Mouse (Mus musculus) gastrocnemius, postnatal 36 days (tissue): ENCODE measurements around the gene Mttp. TPM values are rescaled to one million over a fixed set of nuclear protein-coding genes. Genes with fewer than 3 reads are reported as not detected.
"Not testable (repeated sequence)": the region's sequence is repeated elsewhere in the genome, so short reads cannot be mapped to it uniquely, and the experiment has no call there.

Source experiments
- DNase-seq, 2 experiments: peaks; one replicate each; pipeline ENCODE4 v3.0.0; 2022
- intact Hi-C: fragments of 180-260 bp; cut with DNase I; formaldehyde crosslinking; loops from one replicate; pipeline ENCODE4 v1.15.1; 2025
- total RNA-seq, 2 experiments: library from RNA; stranded (reverse); gene quantifications; 2 replicates each; pipeline ENCODE4 v1.2.3; 2021

Gene Mttp
- total RNA-seq, 2 experiments from 2014 or later = 1.2 to 1.5 TPM

DNA sequence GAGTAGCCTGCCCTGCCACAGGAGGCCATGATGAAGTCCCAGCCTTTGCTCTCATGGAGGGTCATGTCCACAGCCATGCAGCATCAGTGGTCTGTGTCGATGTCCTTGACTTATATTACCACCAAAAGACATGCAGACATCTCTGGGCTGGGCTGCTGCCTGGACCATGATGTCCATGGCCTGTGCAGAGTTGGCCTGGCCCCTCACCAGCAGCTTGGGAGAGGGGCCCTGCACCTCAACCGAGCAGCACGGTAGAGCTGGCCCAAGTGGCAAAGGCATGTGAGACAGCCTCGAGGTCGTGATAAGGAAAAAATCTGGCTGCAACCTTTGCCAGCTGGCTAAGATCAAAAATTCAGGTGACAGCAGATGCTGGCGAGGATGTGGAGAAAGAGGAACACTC, 5.1 kb downstream of the Mttp start:
- intact Hi-C loops = no loop called here
- no peak for DNase-seq

DNA sequence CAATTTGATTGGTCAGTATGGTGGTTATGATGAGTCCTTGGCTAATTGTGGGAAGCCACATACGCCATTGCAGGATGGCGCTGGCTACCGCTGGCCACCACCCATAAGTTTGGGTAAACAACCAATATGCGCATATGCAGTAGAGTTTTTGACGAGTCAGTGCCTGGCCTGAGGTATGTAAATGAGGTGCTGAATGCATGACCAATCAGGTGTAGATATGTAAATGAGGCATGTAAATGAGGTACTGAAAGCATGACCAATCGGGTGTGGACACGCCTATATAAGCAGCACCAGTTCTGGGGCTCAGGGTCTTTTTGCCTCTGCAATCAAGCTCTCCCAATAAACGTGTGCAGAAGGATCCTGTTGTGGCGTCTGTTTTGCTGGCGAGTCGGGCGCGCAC, 6.6 kb downstream of the Mttp start:
- intact Hi-C loops, DNase-seq: not testable (repeated sequence)

DNA sequence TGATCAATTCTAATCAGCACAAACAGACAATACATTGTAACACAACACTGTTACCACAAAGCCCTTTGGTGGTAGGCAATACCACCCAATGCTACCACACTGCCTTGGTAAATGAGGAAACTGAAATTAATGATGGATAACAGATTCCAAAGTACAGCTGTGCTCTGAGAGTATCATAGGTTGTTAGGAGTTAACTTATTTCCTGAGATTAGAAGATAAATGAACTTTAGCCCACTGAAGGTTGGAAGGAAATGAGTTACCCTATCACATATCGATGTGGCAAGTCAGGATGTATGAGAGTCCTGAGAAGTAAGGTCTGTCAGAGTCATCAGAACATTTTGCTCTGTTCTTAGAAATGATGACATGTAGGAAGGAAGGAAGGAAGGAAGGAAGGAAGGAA, 10.2 kb downstream of the Mttp start:
- intact Hi-C loops = loop anchor here (5.0 kb wide), 1 partner anchor 47 kb away; no protein-coding TSS in a partner anchor
- no peak for DNase-seq

DNA sequence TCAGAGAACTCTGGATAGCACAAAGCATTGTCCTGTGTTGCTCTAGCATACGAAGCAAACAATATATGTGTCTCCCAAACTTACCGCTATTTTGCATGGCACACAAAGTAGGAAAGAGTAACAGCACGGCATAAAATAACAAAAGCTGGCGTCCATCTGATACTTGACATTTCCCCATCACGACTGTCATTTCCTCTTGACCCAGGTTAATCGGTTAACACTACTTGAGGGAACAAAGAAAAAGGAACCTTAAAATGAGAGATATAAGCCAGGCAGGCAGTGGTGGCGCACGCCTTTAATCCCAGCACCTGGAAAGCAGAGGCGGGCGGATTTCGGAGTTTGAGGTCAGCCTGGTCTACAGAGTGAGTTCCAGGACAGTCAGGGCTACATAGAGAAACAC, 10.9 kb downstream of the Mttp start:
- DNase-seq = no peak
- intact Hi-C loops = loop anchor here (5.0 kb wide), 1 partner anchor 47 kb away; no protein-coding TSS in a partner anchor

DNA sequence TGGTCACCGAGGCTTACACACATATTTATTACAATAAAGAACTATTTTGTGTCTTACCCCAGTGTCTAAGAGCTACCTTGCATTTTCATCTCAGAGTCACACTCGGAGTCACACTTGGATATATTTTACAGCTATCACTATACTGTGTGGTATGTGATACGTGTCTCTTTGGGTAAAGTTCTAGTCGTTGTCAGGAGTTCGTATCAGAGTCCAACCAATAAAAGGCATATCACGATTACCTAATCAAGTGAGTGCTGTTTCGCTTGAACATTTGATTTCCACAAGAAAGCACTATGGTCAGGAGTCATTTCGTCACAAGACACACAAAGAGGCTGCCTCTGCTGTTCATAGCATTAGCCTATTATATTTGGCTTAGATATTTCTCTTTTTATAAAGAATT, 11.3 kb downstream of the Mttp start:
- intact Hi-C loops = loop anchor here (5.0 kb wide), 1 partner anchor 46 kb away; no protein-coding TSS in a partner anchor

DNA sequence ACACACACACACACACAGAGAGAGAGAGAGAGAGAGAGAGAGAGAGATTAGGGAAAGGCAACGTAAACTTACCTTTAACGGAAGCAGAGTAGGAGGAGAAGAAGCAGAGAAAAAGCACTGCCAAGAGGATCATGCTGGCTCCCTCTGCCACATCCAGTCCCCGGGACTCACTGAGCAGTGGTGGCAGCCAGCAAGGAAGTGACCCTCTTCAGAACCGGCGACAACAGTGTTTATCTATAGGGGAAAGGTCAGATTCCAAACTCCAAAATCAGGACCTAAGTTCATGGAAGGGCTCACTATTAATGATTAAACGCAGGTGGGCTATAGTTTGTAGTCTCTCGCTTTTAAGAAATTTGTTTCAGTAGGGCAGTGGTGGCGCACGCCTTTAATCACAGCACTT, 13.6 kb downstream of the Mttp start:
- DNase-seq = no peak
- intact Hi-C loops = loop anchor here (5.0 kb wide), 1 partner anchor 44 kb away; no protein-coding TSS in a partner anchor

More for the DNA sequence above, 11.3 kb downstream of the Mttp start:
- no peak for DNase-seq

DNA sequence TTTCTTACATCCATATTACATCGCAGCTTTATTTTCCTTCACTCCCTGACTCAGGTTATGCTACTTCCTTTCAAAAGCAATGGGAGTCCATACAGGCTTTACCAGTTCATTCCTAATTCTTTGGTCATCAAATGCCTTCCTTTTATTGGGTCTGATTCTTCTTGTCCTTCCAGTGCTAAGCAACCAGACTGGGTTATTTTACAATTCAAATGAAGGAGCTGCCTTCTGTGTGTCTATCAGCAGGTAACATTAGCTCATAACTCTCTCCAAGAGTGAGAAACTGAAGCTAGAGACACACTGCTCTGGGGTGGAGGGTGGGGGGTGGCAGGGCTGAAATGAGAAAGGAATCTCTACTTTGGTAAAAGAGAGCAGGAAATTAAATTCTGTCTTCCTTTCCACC, 14.1 kb downstream of the Mttp start:
- intact Hi-C loops = loop anchor here (5.0 kb wide), 1 partner anchor 43 kb away; no protein-coding TSS in a partner anchor
- DNase-seq = no peak

DNA sequence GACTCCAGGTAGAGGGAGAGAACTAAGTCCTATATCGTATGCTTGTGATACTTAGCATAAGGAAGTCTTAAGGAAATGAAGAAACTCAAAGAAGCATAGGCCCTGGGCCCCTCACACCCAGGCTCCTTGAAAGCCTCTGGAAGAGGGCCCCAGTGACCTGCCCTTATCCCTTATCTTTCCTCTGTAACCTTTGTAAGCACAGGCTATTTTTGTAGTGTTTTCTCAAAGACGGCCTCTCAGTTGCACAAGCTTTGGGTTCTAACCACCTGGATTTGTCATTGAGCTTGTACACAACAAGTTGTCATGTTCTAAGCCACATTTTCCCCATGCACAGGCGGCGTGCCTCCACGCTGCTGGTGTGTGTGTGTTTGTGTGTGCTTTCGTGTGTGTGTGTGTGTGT, 15.7 kb downstream of the Mttp start:
- intact Hi-C loops = no loop called here
- no peak for DNase-seq

DNA sequence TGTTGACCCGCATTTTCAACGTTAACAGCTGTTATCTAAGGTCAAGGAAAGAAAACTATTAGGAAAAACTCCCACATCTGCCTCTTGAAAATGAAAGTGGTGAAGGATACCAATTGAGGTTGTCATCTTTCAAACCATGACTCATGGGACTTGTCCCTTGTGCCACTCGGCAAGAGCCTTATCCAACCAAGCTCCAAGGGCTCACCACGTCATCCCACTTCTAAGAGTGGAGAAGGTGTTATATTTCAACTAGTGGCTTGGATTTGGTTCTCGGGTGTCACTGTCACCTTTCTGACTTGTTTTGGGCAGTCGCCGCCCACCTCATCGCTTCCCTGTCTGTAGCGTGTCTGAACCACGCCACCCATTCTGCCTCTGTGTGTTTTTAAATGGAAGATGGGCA, 20.9 kb downstream of the Mttp start:
- intact Hi-C loops = no loop called here
- no peak for DNase-seq

DNA sequence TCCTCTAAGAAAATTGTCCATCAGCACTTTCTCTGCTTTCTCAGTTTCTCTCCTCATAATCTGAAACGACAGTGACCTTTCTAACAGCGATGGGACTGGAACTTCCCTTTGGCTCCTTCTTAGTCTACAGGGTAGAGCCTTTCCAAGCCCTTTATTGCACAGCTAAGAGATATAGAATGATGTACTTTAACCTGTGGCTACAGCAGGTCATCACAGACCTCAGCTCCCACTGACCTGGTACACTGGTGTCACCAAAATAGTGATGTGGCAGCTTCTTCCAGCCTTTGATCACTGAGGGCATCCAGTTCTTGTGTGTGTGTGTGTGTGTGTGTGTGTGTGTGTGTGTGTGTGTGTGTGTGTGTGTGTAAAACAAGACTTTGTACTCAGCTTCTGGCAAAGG, 23.3 kb downstream of the Mttp start:
- intact Hi-C loops = no loop called here
- DNase-seq = no peak

DNA sequence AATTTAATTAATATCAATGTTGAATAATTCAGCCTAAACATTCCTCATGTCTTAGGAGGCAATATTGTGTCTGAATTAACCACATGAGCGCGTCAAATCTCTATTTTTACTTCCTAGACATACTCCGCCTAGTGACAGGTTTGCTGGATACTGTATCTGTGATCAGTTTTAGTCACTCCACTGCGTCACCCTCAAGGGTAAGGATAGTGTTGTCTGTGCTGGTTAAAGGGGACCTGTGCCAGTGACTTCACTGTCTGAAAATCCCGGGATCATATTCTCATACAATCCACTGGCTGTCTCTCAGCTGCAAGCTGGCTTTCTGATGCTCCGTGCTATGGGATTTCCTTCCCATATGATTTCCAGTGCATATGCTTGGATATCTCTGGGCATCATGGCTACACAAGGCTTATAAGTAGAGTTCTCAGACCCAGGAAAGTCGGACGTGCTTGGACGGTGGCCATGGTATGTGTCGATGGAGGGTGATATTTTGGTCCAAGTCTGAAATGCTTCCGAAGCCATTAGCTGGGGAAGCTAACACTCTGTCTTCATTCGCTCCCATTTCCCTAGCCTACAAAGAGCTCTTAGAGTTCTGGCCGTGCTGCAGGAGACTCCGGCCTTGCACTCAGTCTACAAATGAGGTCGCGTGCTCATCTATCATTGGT, 25.2 kb downstream of the Mttp start:
- intact Hi-C loops = loop anchor here (2.0 kb wide), 1 partner anchor 49 kb away; no protein-coding TSS in a partner anchor
- no peak for DNase-seq

DNA sequence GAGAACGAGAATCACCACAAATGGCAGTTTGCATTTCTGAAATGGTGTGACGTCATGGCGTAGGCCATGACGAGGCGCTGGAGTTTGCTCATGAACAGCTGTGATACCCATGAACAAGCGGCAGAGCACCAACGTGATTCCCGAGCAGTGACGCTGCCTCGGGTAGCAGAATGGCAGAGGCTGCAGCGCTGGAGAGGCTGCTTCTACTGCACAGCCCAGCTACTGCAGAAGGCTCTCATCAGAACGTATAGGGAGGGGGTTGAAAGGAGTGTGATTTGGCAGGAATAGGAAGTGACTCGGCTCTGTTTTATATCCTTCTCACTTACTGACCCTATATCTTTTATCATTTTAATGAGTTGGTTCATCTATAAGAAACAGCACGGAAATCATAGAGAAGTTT, 25.9 kb downstream of the Mttp start:
- no peak for DNase-seq
- intact Hi-C loops = loop anchor here (2.0 kb wide), 1 partner anchor 48 kb away; no protein-coding TSS in a partner anchor

DNA sequence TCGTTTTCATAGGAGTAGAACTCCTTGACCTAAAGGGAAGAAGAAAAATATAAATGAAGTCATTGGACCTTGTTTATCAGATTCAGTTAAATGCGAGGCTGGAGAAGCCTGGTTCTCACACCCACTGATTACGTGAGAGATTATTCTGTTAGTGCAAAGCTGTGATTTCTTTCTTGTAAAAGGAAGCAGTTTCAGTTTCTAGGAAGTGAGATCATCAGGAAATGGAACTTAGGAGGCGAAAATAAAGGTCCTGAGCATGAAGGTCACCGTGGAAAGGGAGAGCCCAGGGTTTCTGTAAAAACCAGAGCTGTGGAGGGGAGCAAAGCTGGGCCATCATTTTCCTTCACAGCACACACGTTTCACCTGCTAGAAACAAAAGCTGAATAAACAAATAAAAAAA, 26.4 kb downstream of the Mttp start:
- intact Hi-C loops = loop anchor here (2.0 kb wide), 1 partner anchor 48 kb away; no protein-coding TSS in a partner anchor
- DNase-seq = no peak

DNA sequence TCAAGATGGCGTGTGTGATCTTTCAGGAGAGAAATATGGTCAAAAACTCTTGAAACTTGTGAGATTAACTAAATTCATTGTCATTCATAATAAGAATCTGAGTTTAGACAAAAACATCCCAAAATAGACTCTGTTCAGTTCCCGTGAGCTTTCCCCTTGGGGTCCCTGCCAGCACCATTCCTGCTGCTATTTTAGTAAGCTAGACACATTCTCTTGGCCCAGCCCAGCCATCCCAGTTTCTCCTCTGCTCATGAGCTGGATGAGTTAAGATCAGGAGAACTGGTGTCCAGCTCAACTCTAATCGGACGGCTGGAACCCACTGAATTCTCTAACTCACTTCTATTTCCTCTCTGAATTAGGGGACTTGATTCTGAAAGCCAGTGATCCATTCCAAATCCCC, 27.9 kb downstream of the Mttp start:
- intact Hi-C loops = no loop called here
- DNase-seq = peak in 1 of 2 experiments; percentile 31

DNA sequence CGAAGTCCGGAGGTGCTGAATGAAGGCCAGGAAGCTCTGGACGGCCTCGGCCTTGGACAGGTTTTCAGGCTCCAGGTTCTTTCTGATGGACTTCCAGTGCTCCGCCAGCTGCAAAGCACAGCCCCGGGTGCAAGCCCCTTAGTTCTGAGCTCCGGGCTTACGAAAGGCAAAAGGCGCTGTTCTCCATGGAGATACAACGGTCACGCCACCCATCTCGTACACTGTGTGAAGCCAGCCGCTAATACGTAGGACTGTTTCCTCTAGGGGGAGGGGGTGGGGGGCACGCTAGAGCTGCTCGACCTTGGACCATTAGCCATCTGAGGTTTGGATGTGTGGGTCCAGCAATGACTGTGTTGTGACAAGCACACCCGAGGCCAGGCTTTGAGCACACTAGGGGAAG, 30.7 kb downstream of the Mttp start:
- no peak for DNase-seq
- intact Hi-C loops = no loop called here

DNA sequence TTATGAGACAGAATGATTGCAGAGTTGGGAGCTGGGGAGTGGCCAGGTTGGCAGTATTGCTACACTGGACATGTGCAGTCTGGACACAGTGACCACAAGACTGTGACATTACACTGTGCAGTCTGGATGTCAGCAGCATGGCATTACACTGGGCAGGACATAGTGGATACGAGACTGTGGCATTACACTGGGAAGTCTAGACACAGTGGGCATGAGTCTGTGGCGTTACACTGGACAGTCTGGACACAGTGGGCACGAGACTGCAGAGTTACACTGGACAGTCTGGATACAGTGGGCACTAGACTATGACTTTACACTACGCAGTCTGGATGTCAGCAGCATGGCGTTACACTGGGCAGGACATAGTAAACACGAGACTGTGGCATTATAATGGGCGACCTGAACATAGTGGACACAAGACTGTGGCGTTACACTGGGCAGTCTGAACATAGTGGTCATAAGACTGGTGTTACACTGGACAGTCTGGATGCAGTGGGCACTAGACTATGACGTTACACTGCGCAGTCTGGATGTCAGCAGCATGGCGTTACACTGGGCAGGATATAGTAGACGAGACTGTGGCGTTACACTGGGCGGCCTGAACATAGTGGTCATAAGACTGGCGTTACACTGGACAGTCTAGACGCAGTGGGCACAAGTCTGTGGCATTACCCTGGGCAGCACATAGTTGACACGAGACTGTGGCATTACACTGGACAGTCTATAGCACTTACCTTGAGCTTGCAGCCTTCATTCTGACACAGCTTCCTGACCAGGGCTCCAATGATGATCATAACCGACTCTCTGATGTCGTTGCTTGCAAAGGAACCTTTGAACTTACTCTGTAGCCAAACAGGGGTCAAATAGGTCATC, 33.6 kb downstream of the Mttp start:
- DNase-seq = no peak
- intact Hi-C loops = no loop called here

DNA sequence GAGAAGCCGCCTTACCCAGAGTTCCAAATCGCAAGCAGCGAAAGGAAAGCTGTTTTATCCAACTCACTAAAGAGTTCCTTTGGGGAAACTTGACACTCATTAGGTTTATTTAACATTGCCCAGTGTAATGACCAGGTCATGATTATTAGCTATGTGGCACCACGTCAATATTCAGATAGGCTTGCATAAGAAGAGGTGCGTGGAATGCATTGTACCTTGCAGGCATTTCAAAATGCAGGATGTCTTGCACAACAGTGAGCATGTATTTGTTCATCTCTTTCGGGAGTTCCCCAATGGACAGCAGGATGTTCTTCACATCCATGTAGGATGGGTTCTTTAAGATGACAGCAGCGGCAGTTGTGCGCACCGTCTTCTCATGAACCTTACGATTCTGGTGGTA, 37.9 kb downstream of the Mttp start:
- intact Hi-C loops = no loop called here

DNA sequence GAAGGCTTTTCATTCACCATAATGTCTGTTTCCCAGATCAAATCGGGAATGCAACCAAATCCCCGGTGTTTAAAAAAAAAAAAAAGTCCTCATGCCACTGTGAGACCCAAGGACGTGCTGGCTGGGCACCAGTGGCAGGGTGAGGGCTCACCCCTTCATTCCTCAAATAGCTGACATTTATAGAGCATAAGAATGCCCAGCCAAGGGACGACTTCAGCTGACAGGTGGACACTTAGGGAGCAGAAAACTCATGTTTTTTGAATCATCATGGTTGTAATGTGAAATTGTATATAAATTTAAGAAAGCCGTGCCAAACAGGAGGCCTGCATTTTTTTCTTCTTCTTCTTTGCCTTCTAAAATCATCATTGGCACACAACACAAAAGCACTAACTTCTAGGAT, 39.7 kb downstream of the Mttp start:
- intact Hi-C loops = no loop called here

More for the DNA sequence above, 37.9 kb downstream of the Mttp start:
- DNase-seq = no peak

DNA sequence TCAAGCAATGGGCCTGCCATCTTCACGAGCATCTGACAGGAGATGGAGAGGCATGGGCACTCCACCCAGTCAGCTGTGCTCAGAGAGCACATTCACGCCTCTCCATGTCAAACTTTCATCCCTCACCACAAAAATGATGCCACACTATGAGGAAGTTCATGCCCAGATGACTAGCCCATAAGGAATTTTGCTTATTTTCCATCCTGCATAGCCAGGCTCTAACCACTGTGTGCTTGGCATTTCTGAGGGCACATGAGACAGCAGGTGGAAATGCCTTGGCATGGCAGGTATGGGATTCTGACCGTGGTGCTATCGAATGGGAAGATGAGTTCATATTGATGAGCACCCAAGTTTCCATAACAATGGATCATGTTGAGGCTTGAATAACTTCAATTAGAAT, 41.1 kb downstream of the Mttp start:
- intact Hi-C loops = no loop called here
- DNase-seq = no peak

More for the DNA sequence above, 39.7 kb downstream of the Mttp start:
- DNase-seq = no peak

DNA sequence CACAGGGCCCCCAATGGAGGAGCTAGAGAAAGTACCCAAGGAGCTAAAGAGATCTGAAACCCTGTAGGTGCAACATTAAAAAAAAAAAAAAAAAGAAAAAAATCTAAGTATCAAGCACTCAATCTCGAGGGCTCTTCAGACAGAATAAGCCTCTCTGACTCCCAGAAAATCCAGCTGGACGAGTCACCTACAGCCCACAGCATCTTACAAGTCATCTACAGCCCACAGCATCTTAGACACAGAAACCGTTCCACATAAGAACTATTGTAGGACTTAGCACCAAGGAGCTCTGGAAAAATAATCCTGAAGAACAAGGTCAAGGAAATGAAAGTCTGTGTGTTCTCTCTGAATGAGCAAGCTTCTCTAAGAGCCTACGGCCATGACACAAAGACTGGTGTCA, 42.8 kb downstream of the Mttp start:
- intact Hi-C loops = no loop called here

DNA sequence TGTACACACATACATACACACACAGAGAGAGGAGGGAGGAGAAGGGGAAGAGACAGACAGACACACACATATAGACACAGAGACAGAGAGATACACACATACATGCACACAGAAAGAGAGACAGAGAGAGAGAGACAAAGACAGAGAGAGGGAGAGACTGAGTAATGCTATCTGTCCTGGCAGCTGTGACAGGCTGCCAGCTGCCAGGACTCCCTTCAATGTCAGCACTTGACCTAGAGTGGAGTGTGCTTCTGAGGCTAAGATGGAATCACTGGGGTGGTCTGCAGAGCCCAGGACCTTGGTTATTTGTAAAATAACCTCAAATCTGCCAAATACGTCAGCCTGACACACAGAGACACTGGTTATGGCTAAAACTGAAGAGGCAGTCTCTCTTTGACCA, 47.0 kb downstream of the Mttp start:
- no peak for DNase-seq
- intact Hi-C loops = no loop called here

More for the DNA sequence above, 42.8 kb downstream of the Mttp start:
- no peak for DNase-seq
